Mouse (Mus musculus) E14TG2a.4 (cell line): ENCODE measurements at regions not wholly inside any gene's neighbourhood (a gene's known extent, or its start where the extent isn't known, plus 50 kb on each side); places are given as distances from the start of the nearest gene placed in this dataset.

Experiments
- CTCF ChIP-seq: conservative IDR thresholded peaks from 2 replicates; pipeline ENCODE4 v1.5.1; 2014; ENCODE audit warnings: low read length
- NANOG ChIP-seq: IDR thresholded peaks from 2 replicates; pipeline ENCODE4 v1.6.1; 2014; ENCODE audit warnings: borderline replicate concordance, low read length, mixed read lengths
- POU5F1 ChIP-seq: IDR thresholded peaks from 2 replicates; pipeline ENCODE4 v1.6.1; 2014; ENCODE audit warnings: low read length, borderline replicate concordance

- TF ChIP-seq CTCF, result no peak
- no peak for TF ChIP-seq POU5F1
- no peak for TF ChIP-seq NANOG
Observed at GRCm38 (mm10) chrX:95291676-95292075, 95.0 kb upstream of the Arhgef9 start.
